Mouse (Mus musculus): ENCODE measurements around the gene Sgtb. TPM values are rescaled to one million over a fixed set of nuclear protein-coding genes. Genes with fewer than 3 reads are reported as not detected.
A peak's percentile ranks its signal among the peaks of the same experiment; 100 is the strongest.

Gene Sgtb
- 1.1 TPM in 1 of 2 replicates, not detected in the other for polyA plus RNA-seq (2011; ENCODE audit: insufficient read depth, insufficient read length, low replicate concordance, missing spikeins)

DNA sequence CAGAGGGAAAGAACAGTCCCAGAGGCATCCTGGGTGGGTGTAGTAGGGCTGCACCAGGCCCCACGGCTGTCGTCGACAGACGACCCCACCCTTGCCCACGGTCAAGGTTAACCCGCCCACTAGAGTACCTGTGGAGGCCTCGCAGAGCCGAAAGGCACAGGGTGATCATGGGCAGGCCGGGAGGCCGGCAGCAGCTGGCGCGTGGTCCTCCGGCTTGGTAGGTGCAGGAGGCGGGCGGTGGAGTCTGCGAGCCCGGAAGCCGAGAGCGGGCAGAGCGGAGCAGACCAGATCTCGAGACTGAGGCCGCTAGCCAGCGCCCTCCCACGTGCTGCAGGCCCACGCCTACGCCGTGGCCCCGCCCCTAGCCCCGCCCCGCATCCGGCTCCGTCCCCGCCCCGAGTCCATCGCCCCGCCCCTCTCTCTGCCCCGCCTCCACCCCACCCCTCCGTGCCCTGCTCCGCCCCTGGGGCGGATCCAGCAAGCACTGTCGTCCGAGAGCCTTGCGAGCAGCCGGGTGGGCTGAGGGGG, at the start of gene Sgtb, which contains the start of gene Nln:
Gene Sgtb, plus strand, starts transcription at position 454 of the 528 bp plus-strand sequence.
Gene Nln, minus strand, starts transcription at position 327 of the 528 bp plus-strand sequence.
- Histone ChIP-seq H3K4me3 (replicated peaks; ENCODE audit: control insufficient read depth, low read depth, low read length) (peak within 1 kb of the TSS; percentile 76), H3K4me1 (ENCODE audit: control insufficient read depth, insufficient read depth, low read length) (no peaks in the 10 kb centered on the region; the same call in 1 of the 2 replicates), H3K27ac (ENCODE audit: control insufficient read depth, insufficient read depth, low read depth, low read length, poor library complexity) (peak within 1 kb of the TSS; percentile 45)
- TF ChIP-seq CTCF (IDR thresholded peaks at IDR 0.05; ENCODE audit: control insufficient read depth, insufficient read depth, low read length) = no peak
- peak; percentile 49; the same call in 1 of the 2 replicates for TF ChIP-seq POLR2A (IDR thresholded peaks at IDR 0.05; ENCODE audit: borderline replicate concordance, control insufficient read depth, low read depth, low read length)
- WGBS = under 1% methylated on average over 44 of the region's 44 CpGs

DNA sequence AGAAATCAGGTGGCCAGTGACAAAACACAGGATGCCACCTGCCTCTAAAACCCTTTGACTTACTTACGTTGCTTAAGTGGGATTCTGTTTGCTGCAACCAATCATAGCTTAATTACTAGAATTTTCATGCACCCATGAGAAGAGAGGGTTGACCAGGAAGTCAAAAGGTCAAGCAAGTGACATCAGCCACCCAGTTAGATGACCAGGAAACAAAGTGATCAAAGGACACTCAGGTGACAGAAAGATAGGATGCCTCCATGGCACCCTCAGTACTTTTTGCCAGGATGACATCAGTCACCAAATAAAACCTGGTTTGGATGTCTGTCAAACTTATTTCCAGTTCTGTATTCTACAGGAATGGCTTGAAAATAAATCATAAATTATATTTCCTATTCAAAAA, 49.3 kb upstream of the Sgtb start:
- H3K4me1 ChIP-seq (ENCODE audit: control insufficient read depth, insufficient read depth, low read length) = no peaks in the 10 kb centered on the region
- TF ChIP-seq CTCF (IDR thresholded peaks at IDR 0.05; ENCODE audit: control insufficient read depth, insufficient read depth, low read length) = no peak
- no peak for TF ChIP-seq POLR2A (IDR thresholded peaks at IDR 0.05; ENCODE audit: borderline replicate concordance, control insufficient read depth, low read depth, low read length)
- no peak overlapping the region for H3K4me3 ChIP-seq (replicated peaks; ENCODE audit: control insufficient read depth, low read depth, low read length)
- 79% methylated on average over 1 of the region's 1 CpGs for WGBS
- no peak overlapping the region for H3K27ac ChIP-seq (ENCODE audit: control insufficient read depth, insufficient read depth, low read depth, low read length, poor library complexity)

DNA sequence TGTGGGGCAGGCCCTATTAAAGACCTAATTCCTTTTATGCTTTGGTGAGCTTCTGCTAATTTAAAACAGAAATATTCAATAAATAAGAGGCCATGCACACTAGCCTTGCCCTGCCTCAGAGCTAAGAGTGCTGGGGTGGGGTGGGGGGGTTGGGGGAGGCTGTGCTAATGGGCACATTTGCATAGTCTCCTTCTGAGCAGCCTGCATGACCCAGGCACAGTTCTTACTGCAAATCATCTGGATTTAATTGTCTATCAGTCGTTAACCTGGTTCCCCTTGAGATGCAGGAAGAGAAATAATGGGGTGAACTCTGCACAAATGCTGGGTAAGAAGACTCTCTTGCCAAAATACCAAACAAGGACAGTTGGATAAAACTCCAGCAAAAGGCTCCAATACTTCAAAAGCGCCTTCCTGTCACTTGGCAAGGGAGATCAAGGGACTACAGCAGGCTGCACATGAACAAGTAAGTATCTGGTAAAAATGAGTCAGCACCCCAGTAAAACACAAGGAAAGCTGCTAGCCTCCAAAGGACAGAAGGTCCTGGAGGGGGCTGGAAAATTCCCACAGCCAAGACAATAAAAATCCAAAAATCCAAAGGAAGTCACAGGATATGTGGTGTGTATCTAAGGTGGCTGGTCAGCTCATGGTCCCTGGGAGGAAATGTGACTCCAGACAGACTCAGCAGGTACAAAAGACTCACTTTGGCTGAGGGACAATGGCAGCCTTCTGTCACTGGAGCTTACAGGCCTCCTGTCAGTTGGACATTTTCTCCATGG, 47.4 kb upstream of the Sgtb start:
- Histone ChIP-seq H3K27ac (ENCODE audit: control insufficient read depth, insufficient read depth, low read depth, low read length, poor library complexity) (no peak overlapping the region), H3K4me1 (ENCODE audit: control insufficient read depth, insufficient read depth, low read length) (no peaks in the 10 kb centered on the region; the same call in 1 of the 2 replicates), H3K4me3 (replicated peaks; ENCODE audit: control insufficient read depth, low read depth, low read length) (no peak overlapping the region)
- TF ChIP-seq CTCF (IDR thresholded peaks at IDR 0.05; ENCODE audit: control insufficient read depth, insufficient read depth, low read length) = no peak
- no peak for TF ChIP-seq POLR2A (IDR thresholded peaks at IDR 0.05; ENCODE audit: borderline replicate concordance, control insufficient read depth, low read depth, low read length)
- 73% methylated on average over 2 of the region's 2 CpGs for WGBS

DNA sequence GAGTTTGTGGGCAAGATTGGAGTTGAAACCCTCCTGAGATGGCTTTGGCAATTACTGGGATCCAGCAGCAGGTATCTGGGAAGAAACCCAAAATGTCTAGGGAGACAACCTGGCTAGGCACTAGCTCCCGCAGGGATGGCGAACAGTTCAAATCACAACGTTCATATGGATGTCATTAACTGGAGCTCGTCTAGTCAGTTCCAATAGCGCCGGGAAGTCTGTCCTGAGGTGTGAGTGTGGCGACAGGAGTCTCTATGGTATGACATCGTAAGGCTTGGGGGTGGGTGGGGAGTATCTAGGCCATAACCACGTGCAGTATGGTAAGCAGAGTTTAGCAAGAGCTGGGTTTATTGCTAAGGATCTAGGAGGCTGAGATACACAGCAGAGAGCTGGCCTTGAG, 46.5 kb upstream of the Sgtb start:
- 85% methylated on average over 9 of the region's 9 CpGs for WGBS
- Histone ChIP-seq H3K27ac (ENCODE audit: control insufficient read depth, insufficient read depth, low read depth, low read length, poor library complexity) (no peak overlapping the region), H3K4me1 (ENCODE audit: control insufficient read depth, insufficient read depth, low read length) (no peaks in the 10 kb centered on the region; the same call in 1 of the 2 replicates), H3K4me3 (replicated peaks; ENCODE audit: control insufficient read depth, low read depth, low read length) (no peak overlapping the region)
- no peak for TF ChIP-seq CTCF (IDR thresholded peaks at IDR 0.05; ENCODE audit: control insufficient read depth, insufficient read depth, low read length)
- no peak for TF ChIP-seq POLR2A (IDR thresholded peaks at IDR 0.05; ENCODE audit: borderline replicate concordance, control insufficient read depth, low read depth, low read length)

- Histone ChIP-seq H3K4me1 (ENCODE audit: control insufficient read depth, insufficient read depth, low read length) (no peaks in the 10 kb centered on the region; the same call in 1 of the 2 replicates), H3K27ac (ENCODE audit: control insufficient read depth, insufficient read depth, low read depth, low read length, poor library complexity) (no peak overlapping the region), H3K4me3 (replicated peaks; ENCODE audit: control insufficient read depth, low read depth, low read length) (no peak overlapping the region)
- TF ChIP-seq CTCF (IDR thresholded peaks at IDR 0.05; ENCODE audit: control insufficient read depth, insufficient read depth, low read length) (no peak), POLR2A (IDR thresholded peaks at IDR 0.05; ENCODE audit: borderline replicate concordance, control insufficient read depth, low read depth, low read length) (no peak)
- WGBS = 84% methylated on average over 2 of the region's 2 CpGs
Observed at GRCm38 (mm10) chr13:104065649-104066347, 43.7 kb upstream of the Sgtb start.

DNA sequence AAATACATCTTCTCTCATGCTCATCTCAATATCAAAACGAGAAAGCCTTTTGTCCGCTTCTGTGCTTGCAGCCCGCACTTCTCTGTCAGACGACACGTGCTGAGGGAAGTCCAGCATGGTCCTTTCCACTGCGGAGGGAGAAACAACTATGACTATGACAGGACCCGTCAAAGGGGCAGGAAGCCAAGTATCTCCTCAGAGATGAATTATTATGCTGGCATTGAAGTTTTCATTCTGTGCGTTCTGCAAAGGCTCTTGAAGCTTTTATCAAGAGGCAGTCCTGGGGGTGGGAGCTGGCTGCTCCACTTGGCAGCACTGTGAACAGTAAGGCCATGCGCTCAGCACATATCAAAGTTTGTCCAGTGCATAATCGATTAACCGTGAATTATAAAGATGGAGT, 40.3 kb upstream of the Sgtb start:
- Histone ChIP-seq H3K27ac (ENCODE audit: control insufficient read depth, insufficient read depth, low read depth, low read length, poor library complexity) (no peak overlapping the region), H3K4me3 (replicated peaks; ENCODE audit: control insufficient read depth, low read depth, low read length) (no peak overlapping the region), H3K4me1 (ENCODE audit: control insufficient read depth, insufficient read depth, low read length) (no peaks in the 10 kb centered on the region; the same call in 1 of the 2 replicates)
- no peak for TF ChIP-seq POLR2A (IDR thresholded peaks at IDR 0.05; ENCODE audit: borderline replicate concordance, control insufficient read depth, low read depth, low read length)
- no peak for TF ChIP-seq CTCF (IDR thresholded peaks at IDR 0.05; ENCODE audit: control insufficient read depth, insufficient read depth, low read length)
- 85% methylated on average over 11 of the region's 11 CpGs for WGBS

DNA sequence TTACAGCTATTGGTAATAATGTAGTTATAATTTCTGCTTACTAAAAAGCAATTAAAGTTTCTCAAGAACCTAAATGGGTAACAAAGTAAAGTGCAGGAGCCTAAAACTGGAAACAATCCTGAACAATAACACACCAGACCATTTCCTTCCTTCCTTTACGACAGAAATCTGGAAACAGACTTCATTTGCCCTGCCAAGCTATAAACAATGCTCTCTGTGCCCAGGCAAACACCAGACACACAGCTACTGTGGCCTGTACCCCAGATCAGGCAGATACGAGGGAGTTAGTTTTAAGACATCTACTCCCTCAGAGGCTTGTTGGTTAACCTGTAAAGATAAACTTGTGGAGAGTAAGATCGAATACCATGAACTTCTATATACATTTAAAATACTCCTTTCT, 38.8 kb upstream of the Sgtb start:
- Histone ChIP-seq H3K27ac (ENCODE audit: control insufficient read depth, insufficient read depth, low read depth, low read length, poor library complexity) (no peak overlapping the region), H3K4me3 (replicated peaks; ENCODE audit: control insufficient read depth, low read depth, low read length) (no peak overlapping the region), H3K4me1 (ENCODE audit: control insufficient read depth, insufficient read depth, low read length) (no peaks in the 10 kb centered on the region; the same call in 1 of the 2 replicates)
- no peak for TF ChIP-seq CTCF (IDR thresholded peaks at IDR 0.05; ENCODE audit: control insufficient read depth, insufficient read depth, low read length)
- TF ChIP-seq POLR2A (IDR thresholded peaks at IDR 0.05; ENCODE audit: borderline replicate concordance, control insufficient read depth, low read depth, low read length) = no peak
- 53% methylated on average over 3 of the region's 3 CpGs for WGBS

DNA sequence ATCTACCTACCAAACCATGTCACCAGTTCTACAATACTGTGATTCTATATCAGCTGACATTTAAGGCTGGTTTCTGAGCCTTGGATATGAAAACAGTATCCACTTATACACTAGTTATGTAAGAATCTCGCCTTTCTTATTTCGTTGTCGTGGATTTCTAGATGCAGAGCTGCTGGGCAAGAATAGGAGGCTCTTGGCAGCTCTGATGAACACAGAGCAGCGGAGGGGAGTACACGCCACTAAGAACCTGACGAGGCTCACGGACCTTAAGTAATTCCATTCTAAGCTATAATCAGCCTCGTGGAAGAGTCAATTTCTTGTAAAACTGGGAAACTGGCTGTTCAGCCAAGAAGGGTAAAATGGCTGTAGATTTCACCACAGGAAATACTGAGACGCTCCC, 37.2 kb upstream of the Sgtb start:
- H3K27ac ChIP-seq (ENCODE audit: control insufficient read depth, insufficient read depth, low read depth, low read length, poor library complexity) = no peak overlapping the region
- no peak overlapping the region for H3K4me3 ChIP-seq (replicated peaks; ENCODE audit: control insufficient read depth, low read depth, low read length)
- no peak for TF ChIP-seq POLR2A (IDR thresholded peaks at IDR 0.05; ENCODE audit: borderline replicate concordance, control insufficient read depth, low read depth, low read length)
- no peak for TF ChIP-seq CTCF (IDR thresholded peaks at IDR 0.05; ENCODE audit: control insufficient read depth, insufficient read depth, low read length)
- no peaks in the 10 kb centered on the region; the same call in 1 of the 2 replicates for H3K4me1 ChIP-seq (ENCODE audit: control insufficient read depth, insufficient read depth, low read length)
- 84% methylated on average over 9 of the region's 9 CpGs for WGBS
